Mouse (Mus musculus): ENCODE data around the gene Chd5. TPM values are rescaled to one million over a fixed set of nuclear protein-coding genes. Genes with fewer than 3 reads are reported as not detected.

Chd5 gene
- polyA plus RNA-seq (2014; fragmentation: Nextera tagmentation; extraction: Ambion mirVana) = 38.4 and 53.5 TPM in 2 replicates

DNA sequence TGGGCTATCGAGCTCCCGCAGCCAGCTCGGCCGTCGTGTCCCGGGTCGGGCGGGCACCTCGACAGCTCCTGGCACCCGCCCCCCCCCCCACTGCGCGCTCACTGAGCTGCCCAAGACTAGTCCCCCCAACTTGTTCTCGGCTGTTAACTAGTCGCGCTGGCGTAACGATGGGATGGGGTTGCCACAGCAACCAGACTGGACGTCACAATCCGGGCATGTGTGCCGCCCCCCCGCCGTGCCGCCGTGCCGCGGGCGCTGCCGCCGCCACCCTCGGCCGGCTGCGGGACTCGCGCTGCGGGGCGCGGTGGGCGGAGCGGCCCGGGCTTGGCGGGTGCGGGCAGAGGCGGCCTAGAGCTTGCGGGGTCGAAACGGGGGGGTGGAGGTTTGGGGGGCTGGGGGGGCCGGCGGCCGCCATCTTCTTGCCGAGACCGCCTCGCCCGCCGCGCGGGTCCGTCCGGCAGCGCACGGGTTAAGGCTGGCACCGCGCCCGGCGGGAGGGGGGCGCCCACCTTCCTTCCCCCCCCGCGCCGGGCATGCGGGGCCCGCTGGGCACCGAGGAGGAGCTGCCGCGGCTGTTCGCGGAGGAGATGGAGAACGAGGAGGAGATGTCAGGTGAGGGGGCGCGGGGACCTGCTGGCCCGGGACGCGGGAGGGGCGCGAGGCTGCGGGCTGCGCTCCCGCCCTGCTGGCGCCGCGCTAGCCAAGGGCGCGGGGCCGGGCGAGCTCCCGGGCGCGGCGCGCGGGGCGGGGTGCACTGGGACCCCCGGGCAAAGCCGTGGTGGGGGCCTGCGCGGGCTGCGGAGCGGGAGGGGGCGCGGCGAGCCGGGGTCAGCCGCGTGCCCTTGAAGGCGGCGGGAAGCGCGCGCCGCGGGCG is at the start of gene Chd5:
Gene Chd5, plus strand, starts transcription at position 233 of the 874 bp plus-strand sequence.
- peak; percentile 80 for DNase-seq

DNA sequence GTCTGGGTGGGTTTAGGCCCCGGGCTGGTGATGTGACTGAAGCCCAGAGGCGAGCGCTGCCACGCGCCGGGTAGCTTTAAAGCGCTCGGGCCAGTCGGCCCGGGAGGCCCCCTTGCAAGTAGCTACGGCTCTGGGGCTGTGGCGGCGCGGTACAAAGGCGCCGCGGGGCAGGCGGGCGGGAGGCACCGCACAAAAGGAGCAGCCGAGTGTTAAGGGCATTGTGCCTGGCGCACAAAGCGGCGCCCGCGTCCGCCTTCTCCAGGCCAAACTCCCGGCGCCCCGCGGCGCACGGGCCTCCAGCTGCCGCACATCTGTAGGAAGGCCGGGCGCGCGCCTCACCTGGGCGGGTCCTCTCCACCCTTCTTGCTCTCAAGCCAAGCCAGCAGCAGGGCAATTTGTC is 48.1 kb upstream of the Chd5 start:
- Histone ChIP-seq H3K9me3 (ENCODE audit: control insufficient read depth, low read length) (no peaks in the 10 kb centered on the region), H3K36me3 (ENCODE audit: control insufficient read depth, insufficient read depth, low read length) (no peaks in the 10 kb centered on the region), H3K27me3 (ENCODE audit: control insufficient read depth, insufficient read depth, low read length) (peaks cover 90% of the 10 kb centered on the region), H3K27ac (replicated peaks; ENCODE audit: low read depth, low read length) (0 out of 2 replicates have a peak overlapping the region, but pooled peaks have one; percentile 26), H3K4me1 (ENCODE audit: control insufficient read depth, insufficient read depth, low read length) (peaks cover 47% of the 10 kb centered on the region), H3K4me2 (ENCODE audit: low read length) (peak overlapping the region; percentile 55), H3K4me3 (replicated peaks; ENCODE audit: low read depth, low read length) (peak overlapping the region; percentile 24), H3K9ac (replicated peaks; ENCODE audit: low read length) (peak overlapping the region; percentile 30)
- under 1% methylated on average over 39 of the region's 39 CpGs for WGBS
- DNase-seq (peak; percentile 81), ATAC-seq (ENCODE audit: low FRiP score, low TSS enrichment) (peak; percentile 57; the same call in 1 of the 2 replicates)

More for the DNA sequence above, at the start of gene Chd5:
- Histone ChIP-seq H3K4me3 (replicated peaks; ENCODE audit: low read depth, low read length) (peak within 1 kb of the TSS; percentile 64), H3K27me3 (ENCODE audit: control insufficient read depth, insufficient read depth, low read length) (peaks cover 15% of the 10 kb centered on the region), H3K9me3 (ENCODE audit: control insufficient read depth, low read length) (no peaks in the 10 kb centered on the region), H3K36me3 (ENCODE audit: control insufficient read depth, insufficient read depth, low read length) (peaks cover 12% of the 10 kb centered on the region), H3K27ac (replicated peaks; ENCODE audit: low read depth, low read length) (peak within 1 kb of the TSS; percentile 77), H3K9ac (replicated peaks; ENCODE audit: low read length) (peak within 1 kb of the TSS; percentile 90), H3K4me1 (ENCODE audit: control insufficient read depth, insufficient read depth, low read length) (peaks cover 22% of the 10 kb centered on the region), H3K4me2 (ENCODE audit: low read length) (peak within 1 kb of the TSS; percentile 93)
- ATAC-seq (ENCODE audit: low FRiP score, low TSS enrichment) = peak; percentile 59
- WGBS = under 1% methylated on average over 98 of the region's 120 CpGs

DNA sequence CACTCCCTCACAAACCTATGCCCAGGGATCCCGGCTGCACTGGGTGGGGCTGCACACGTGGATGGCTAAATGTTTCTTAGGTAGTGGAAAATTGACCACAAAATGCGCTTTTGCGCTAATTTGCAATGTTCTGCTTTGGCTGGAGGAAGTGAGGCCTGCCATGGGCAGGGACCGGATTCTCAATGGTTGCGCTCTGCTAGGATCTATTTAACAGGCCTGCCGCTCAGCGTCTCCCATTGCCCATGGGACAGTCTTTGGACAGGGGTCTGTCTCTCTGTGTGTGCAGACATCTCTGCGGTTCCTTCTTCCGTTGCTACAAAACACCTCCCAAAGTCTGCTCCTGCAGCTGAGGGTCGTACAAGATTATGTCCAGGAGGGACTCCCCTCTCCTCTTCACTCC is 47.5 kb upstream of the Chd5 start:
- H3K9me3 ChIP-seq (ENCODE audit: control insufficient read depth, low read length) = no peaks in the 10 kb centered on the region
- H3K27me3 ChIP-seq (ENCODE audit: control insufficient read depth, insufficient read depth, low read length) = peaks cover 90% of the 10 kb centered on the region
- ATAC-seq (ENCODE audit: low FRiP score, low TSS enrichment) (no peak), DNase-seq (no peak)
- peaks cover 46% of the 10 kb centered on the region for H3K4me1 ChIP-seq (ENCODE audit: control insufficient read depth, insufficient read depth, low read length)
- 4% methylated on average over 11 of the region's 11 CpGs for WGBS
- H3K4me2 ChIP-seq (ENCODE audit: low read length) = peak overlapping the region; percentile 55
- peak overlapping the region; percentile 24; the same call in 1 of the 2 replicates for H3K4me3 ChIP-seq (replicated peaks; ENCODE audit: low read depth, low read length)
- H3K36me3 ChIP-seq (ENCODE audit: control insufficient read depth, insufficient read depth, low read length) = no peaks in the 10 kb centered on the region
- peak overlapping the region; percentile 30; the same call in 1 of the 2 replicates for H3K9ac ChIP-seq (replicated peaks; ENCODE audit: low read length)
- no peak overlapping the region for H3K27ac ChIP-seq (replicated peaks; ENCODE audit: low read depth, low read length)

DNA sequence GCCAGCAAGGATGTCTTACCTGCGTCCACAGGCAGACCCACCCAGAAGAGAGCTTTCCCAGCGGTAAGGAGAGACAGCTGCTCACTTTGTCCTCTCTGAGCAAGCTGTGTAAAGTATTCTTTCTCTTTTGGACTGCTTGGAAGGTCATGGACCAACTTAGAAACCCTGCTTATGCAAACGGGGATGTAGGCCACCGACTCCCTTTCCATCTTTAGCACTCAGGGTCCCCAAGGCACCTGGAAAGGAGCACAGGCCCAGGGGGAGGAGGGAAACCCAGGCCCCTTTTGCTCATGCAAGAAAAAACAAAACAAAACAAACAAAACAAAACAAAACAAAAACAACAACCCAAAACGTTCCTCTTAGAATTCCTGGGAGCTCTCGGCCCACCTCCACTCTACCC is 46.9 kb upstream of the Chd5 start, which contains the start of gene Hes3:
Gene Hes3, minus strand, starts transcription at position 101 of the 400 bp plus-strand sequence.
- H3K4me1 ChIP-seq (ENCODE audit: control insufficient read depth, insufficient read depth, low read length) = peaks cover 43% of the 10 kb centered on the region

DNA sequence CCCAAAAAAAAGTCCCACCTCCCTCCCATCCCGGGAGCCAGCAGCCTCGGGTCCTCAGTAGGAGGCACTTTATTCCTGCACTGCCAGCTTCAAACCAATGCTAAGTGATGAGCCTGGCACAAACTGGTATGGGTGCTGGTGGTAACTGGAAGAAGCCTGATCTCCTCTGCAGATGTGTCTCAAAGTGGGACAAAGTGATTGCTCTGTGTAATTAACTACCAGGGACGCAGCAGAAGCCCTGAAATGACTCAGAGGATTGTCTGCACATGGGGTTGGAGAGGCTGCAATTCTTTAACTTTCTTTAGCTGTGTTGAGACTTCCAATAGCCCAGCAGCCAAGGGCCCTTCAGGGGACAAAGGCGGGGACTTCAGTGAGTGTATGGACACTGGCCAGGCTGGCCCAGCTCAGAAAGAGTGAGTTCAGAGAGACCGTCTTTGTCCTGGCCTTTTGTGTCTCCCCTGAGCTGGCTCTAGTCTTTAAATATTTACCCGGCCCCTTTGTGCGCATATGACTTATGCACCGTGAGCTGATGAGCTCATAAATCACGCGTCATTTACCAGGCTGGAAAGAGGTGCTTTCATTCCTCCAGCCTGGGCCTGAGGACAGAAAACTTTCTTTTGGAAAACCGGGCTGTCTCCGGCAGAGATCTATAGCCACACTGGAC is 46.2 kb upstream of the Chd5 start:
- no peak for DNase-seq
- Histone ChIP-seq H3K27me3 (ENCODE audit: control insufficient read depth, insufficient read depth, low read length) (peaks cover 78% of the 10 kb centered on the region), H3K4me2 (ENCODE audit: low read length) (no peak overlapping the region; the same call in 1 of the 2 replicates), H3K36me3 (ENCODE audit: control insufficient read depth, insufficient read depth, low read length) (no peaks in the 10 kb centered on the region), H3K4me1 (ENCODE audit: control insufficient read depth, insufficient read depth, low read length) (peaks cover 38% of the 10 kb centered on the region), H3K4me3 (replicated peaks; ENCODE audit: low read depth, low read length) (no peak overlapping the region), H3K9ac (replicated peaks; ENCODE audit: low read length) (no peak overlapping the region), H3K27ac (replicated peaks; ENCODE audit: low read depth, low read length) (no peak overlapping the region), H3K9me3 (ENCODE audit: control insufficient read depth, low read length) (no peaks in the 10 kb centered on the region)
- WGBS = 2% methylated on average over 12 of the region's 12 CpGs
- ATAC-seq (ENCODE audit: low FRiP score, low TSS enrichment) = no peak

More for the DNA sequence above, 46.9 kb upstream of the Chd5 start, which contains the start of gene Hes3:
- Histone ChIP-seq H3K4me3 (replicated peaks; ENCODE audit: low read depth, low read length) (peak within 1 kb of the TSS; percentile 24), H3K4me2 (ENCODE audit: low read length) (peak within 1 kb of the TSS; percentile 55), H3K27ac (replicated peaks; ENCODE audit: low read depth, low read length) (no peak within 1 kb of the TSS), H3K9me3 (ENCODE audit: control insufficient read depth, low read length) (no peaks in the 10 kb centered on the region), H3K27me3 (ENCODE audit: control insufficient read depth, insufficient read depth, low read length) (peaks cover 85% of the 10 kb centered on the region), H3K9ac (replicated peaks; ENCODE audit: low read length) (peak within 1 kb of the TSS; percentile 30), H3K36me3 (ENCODE audit: control insufficient read depth, insufficient read depth, low read length) (no peaks in the 10 kb centered on the region)
- no peak for DNase-seq
- ATAC-seq (ENCODE audit: low FRiP score, low TSS enrichment) = no peak
- WGBS = 11% methylated on average over 6 of the region's 6 CpGs

DNA sequence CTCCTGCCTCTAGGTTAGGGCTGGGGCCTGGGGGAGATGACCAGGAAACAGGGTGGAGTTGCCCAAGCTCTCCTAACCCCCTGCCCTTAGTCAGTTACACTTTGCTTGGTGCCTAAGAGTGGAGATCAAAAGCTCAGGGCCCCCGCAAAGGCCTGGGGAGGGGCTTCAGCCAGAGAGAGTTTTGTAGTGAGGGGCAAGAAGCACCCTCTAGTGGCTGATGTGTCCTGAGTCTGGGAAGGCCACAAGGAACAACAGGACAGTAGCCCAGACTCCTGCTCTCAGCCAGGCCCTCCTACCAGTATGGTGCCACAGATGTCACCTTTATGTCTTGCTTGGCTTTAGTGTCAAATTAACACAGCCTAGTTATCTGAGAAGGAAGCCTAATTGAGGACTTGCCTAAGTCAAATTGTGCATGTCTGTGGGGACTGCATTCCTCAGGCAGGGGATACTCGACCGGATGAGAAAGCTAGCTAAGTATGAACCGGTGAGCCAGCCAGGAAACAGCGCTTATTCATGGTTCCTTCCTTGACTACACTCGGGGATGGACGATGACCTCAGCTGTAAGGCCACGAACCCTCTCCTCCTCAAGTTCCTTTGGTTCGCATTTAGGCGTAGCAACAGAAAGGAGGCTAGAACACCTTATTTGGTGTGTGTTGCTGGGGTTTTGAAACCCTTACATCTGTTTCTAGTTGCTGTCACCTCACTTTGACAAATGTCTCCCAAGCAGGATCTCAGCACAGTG is 44.1 kb upstream of the Chd5 start:
- Histone ChIP-seq H3K27ac (replicated peaks; ENCODE audit: low read depth, low read length) (no peak overlapping the region), H3K4me2 (ENCODE audit: low read length) (no peak overlapping the region), H3K36me3 (ENCODE audit: control insufficient read depth, insufficient read depth, low read length) (no peaks in the 10 kb centered on the region), H3K9ac (replicated peaks; ENCODE audit: low read length) (no peak overlapping the region), H3K4me3 (replicated peaks; ENCODE audit: low read depth, low read length) (no peak overlapping the region), H3K4me1 (ENCODE audit: control insufficient read depth, insufficient read depth, low read length) (peaks cover 39% of the 10 kb centered on the region), H3K9me3 (ENCODE audit: control insufficient read depth, low read length) (no peaks in the 10 kb centered on the region), H3K27me3 (ENCODE audit: control insufficient read depth, insufficient read depth, low read length) (peaks cover 67% of the 10 kb centered on the region)
- ATAC-seq (ENCODE audit: low FRiP score, low TSS enrichment) (no peak), DNase-seq (no peak)
- 63% methylated on average over 10 of the region's 10 CpGs for WGBS

DNA sequence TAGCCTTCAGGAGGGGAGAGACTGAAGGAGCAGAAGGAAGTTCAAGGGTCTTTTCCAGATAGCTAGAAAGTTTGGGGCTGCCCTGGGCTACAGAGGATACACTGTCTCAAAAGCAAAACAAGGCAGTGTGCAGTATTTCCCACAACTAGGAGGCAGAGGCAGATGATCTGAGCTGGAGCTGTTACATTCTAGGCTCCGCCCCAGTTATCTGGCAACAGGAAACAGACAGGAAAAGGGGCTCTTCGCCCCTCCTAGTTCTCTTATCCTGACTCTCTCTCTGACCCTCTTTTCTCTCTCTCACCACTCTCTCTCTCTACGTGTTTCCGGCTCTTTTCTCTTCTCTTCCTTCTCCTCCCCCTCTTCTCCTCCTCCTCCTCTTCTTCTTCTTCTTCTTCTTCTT is 42.5 kb upstream of the Chd5 start:
- Histone ChIP-seq H3K27me3 (ENCODE audit: control insufficient read depth, insufficient read depth, low read length) (peaks cover 54% of the 10 kb centered on the region), H3K27ac (replicated peaks; ENCODE audit: low read depth, low read length) (no peak overlapping the region), H3K9me3 (ENCODE audit: control insufficient read depth, low read length) (no peaks in the 10 kb centered on the region), H3K9ac (replicated peaks; ENCODE audit: low read length) (no peak overlapping the region), H3K4me3 (replicated peaks; ENCODE audit: low read depth, low read length) (no peak overlapping the region), H3K4me2 (ENCODE audit: low read length) (no peak overlapping the region), H3K36me3 (ENCODE audit: control insufficient read depth, insufficient read depth, low read length) (peaks cover 14% of the 10 kb centered on the region), H3K4me1 (ENCODE audit: control insufficient read depth, insufficient read depth, low read length) (peaks cover 28% of the 10 kb centered on the region)
- WGBS = 49% methylated on average over 4 of the region's 4 CpGs
- ATAC-seq (ENCODE audit: low FRiP score, low TSS enrichment) (no peak), DNase-seq (no peak)

DNA sequence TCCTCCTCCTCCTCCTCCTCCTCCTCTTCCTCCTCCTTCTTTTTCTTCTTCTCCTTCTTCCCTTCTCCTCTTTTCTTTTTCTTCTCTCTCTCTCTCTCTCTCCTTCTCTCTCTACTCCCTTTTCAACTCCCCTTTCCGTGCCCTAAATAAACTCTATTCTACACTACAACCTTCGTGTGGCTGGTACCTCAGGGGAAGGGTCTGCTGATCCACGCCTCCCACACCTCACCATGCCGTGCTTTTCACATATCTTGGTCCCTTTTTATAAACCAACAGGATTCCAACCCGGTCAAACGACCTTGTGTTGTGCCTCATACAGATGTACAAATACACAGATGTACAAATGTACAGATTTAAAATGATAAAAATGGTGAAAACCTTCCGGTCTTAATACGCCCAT is 42.1 kb upstream of the Chd5 start:
- H3K27me3 ChIP-seq (ENCODE audit: control insufficient read depth, insufficient read depth, low read length) = peaks cover 49% of the 10 kb centered on the region
- H3K27ac ChIP-seq (replicated peaks; ENCODE audit: low read depth, low read length) = no peak overlapping the region
- peak overlapping the region; percentile 89 for H3K4me3 ChIP-seq (replicated peaks; ENCODE audit: low read depth, low read length)
- DNase-seq (no peak), ATAC-seq (ENCODE audit: low FRiP score, low TSS enrichment) (no peak)
- H3K4me2 ChIP-seq (ENCODE audit: low read length) = peak overlapping the region; percentile 72
- no peak overlapping the region; the same call in 1 of the 2 replicates for H3K9ac ChIP-seq (replicated peaks; ENCODE audit: low read length)
- H3K4me1 ChIP-seq (ENCODE audit: control insufficient read depth, insufficient read depth, low read length) = peaks cover 25% of the 10 kb centered on the region
- H3K36me3 ChIP-seq (ENCODE audit: control insufficient read depth, insufficient read depth, low read length) = peaks cover 18% of the 10 kb centered on the region
- no peaks in the 10 kb centered on the region for H3K9me3 ChIP-seq (ENCODE audit: control insufficient read depth, low read length)
- WGBS = 25% methylated on average over 8 of the region's 8 CpGs

All from midbrain, embryonic 14.5 days (tissue).